Comparison of ENCODE assay signal across 9 mouse cellular contexts in the genomic region with DNA sequence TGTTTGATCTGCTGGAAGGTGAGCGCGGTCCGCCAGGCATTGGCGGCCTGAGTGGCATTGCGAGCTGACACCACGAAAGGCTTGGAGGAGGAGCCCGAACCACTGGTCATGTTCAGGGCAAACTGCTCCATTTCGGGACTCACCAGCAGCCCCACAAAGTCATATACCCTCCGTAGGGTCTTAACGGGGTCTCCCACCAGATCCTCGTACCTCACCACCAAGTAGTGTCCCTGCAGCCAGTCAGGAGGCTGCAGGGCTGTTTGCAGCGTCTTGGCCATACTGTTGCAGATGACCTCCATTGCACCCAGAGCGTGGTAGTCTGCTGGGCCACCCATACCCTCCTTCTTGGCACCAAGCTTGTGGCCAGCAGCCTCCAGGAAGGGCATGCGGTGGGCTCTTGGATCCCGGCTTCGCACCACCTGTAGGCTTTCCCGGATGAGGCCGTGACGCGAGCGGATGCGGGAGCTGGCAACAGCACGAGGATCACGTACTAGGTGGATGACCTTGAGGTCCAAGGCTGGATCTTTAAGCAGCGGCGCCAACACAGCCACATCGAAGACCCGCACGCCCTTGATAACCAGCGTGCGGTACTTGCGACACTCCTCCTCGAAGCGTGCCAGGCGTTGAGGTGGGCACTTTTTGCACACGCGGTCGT. TPM values are rescaled to one million over a fixed set of nuclear protein-coding genes. Genes with fewer than 3 reads are reported as not detected.
A peak's percentile ranks its signal among the peaks of the same experiment; 100 is the strongest.
DNase-seq lines count a peak whose midpoint lies in the region; ATAC-seq and TF ChIP-seq lines count a peak whose summit lies in the region.
"Had no signal": no experiment of that assay in that cellular context is flagged by ENCODE, and none has a peak within 500 bp of the region (broad histone marks: within the 10 kb centered on the region; RNA-seq: fewer than 3 reads in every experiment).

No protein-coding gene starts in this region.

- no peaks in the 10 kb centered on the region for H3K9me3 ChIP-seq in hindbrain, embryonic 14.5 days (ENCODE audit: control insufficient read depth, low read length)
- H3K9me3 ChIP-seq in lung, embryonic 16.5 days (ENCODE audit: control insufficient read depth, low read length): no peaks in the 10 kb centered on the region

- TF ChIP-seq POLR2A in testis, adult 2 months (IDR thresholded peaks at IDR 0.05; ENCODE audit: control insufficient read depth, low read depth, low read length): no peak

- H3K36me3 ChIP-seq in testis, adult 2 months (ENCODE audit: control insufficient read depth, insufficient read depth, low read length): no peaks in the 10 kb centered on the region
- no peaks in the 10 kb centered on the region for H3K36me3 ChIP-seq in hindbrain, embryonic 14.5 days (replicated peaks; ENCODE audit: control insufficient read depth, insufficient read depth)
- H3K36me3 ChIP-seq in lung, embryonic 16.5 days (ENCODE audit: control insufficient read depth, insufficient read depth, low read length): no peaks in the 10 kb centered on the region; the same call in 1 of the 2 replicates

- H3K27me3 ChIP-seq in testis, adult 2 months (ENCODE audit: control insufficient read depth, insufficient read depth, low read length): peaks cover 2% of the 10 kb centered on the region; the same call in 1 of the 2 replicates
- H3K27me3 ChIP-seq in hindbrain, embryonic 14.5 days (ENCODE audit: control insufficient read depth, insufficient read depth, low read length): peaks cover 9% of the 10 kb centered on the region; the same call in 1 of the 2 replicates
- peaks cover 22% of the 10 kb centered on the region for H3K27me3 ChIP-seq in lung, embryonic 16.5 days (ENCODE audit: control insufficient read depth, insufficient read depth, low read depth, low read length)

- no peak for TF ChIP-seq CTCF in testis, adult 2 months (IDR thresholded peaks at IDR 0.05; ENCODE audit: control insufficient read depth, insufficient read depth, insufficient replicate concordance, low read depth, low read length)

- H3K4me1 ChIP-seq in testis, adult 2 months (ENCODE audit: control insufficient read depth, insufficient read depth, low read length): peaks cover 15% of the 10 kb centered on the region
- H3K4me1 ChIP-seq in hindbrain, embryonic 14.5 days (replicated peaks; ENCODE audit: control insufficient read depth, insufficient read depth, low read length): peaks cover 10% of the 10 kb centered on the region; the same call in 1 of the 2 replicates
- peaks cover 16% of the 10 kb centered on the region for H3K4me1 ChIP-seq in lung, embryonic 16.5 days (replicated peaks; ENCODE audit: control insufficient read depth, insufficient read depth, low read length)

- WGBS in hindbrain, embryonic 14.5 days: 70% methylated on average over 38 of the region's 38 CpGs
- 62% methylated on average over 38 of the region's 38 CpGs for WGBS in lung, embryonic 16.5 days

- no peak for ATAC-seq in hindbrain, embryonic 14.5 days (ENCODE audit: low FRiP score)
- ATAC-seq in lung, embryonic 16.5 days (ENCODE audit: low read depth): no peak

- H3K4me2 ChIP-seq in hindbrain, embryonic 14.5 days (replicated peaks): peak overlapping the region; percentile 79
- peak overlapping the region; percentile 92 for H3K4me2 ChIP-seq in lung, embryonic 16.5 days (ENCODE audit: low read depth, low read length)

- no peak overlapping the region for H3K27ac ChIP-seq in testis, adult 2 months (ENCODE audit: control insufficient read depth, insufficient read depth, low read depth, low read length)
- no peak overlapping the region for H3K27ac ChIP-seq in hindbrain, embryonic 14.5 days
- H3K27ac ChIP-seq in lung, embryonic 16.5 days (ENCODE audit: low read length): no peak overlapping the region

- H3K9ac ChIP-seq in hindbrain, embryonic 14.5 days: peak overlapping the region; percentile 78; the same call in 1 of the 2 replicates
- H3K9ac ChIP-seq in lung, embryonic 16.5 days (ENCODE audit: low read length): peak overlapping the region; percentile 73

- peak overlapping the region; percentile 6; the same call in 1 of the 2 replicates for H3K4me3 ChIP-seq in testis, adult 2 months (ENCODE audit: control insufficient read depth, low read depth, low read length)
- peak overlapping the region; percentile 63 for H3K4me3 ChIP-seq in hindbrain, embryonic 14.5 days (replicated peaks; ENCODE audit: low read length)
- H3K4me3 ChIP-seq in lung, embryonic 16.5 days (ENCODE audit: low read length): peak overlapping the region; percentile 78
- H3K4me3 ChIP-seq: erythroblast, embryonic 14.5 days had no signal

- DNase-seq in adrenal gland, adult 2 months: peak; percentile 26
- DNase-seq in adrenal gland, adult 18-20 months (ENCODE audit: low spot score in 2 of 2): no peak
- no peak for DNase-seq in testis, postnatal 14 days (ENCODE audit: low spot score)
- no peak for DNase-seq in hindbrain, embryonic 14.5 days (ENCODE audit: low spot score)
- no peak for DNase-seq in ovary, postnatal 14 days (ENCODE audit: low spot score)
- no peak for DNase-seq in urinary bladder, postnatal 36 days (ENCODE audit: low spot score in 2 of 2)

RNA-seq across cellular contexts. Expression of a gene that starts 1.6 kb away (rescaled TPM):
- total RNA-seq in adrenal gland, adult 2 months (2021): 10 to 100 TPM; 20.9 to 32.5 TPM
- 19.7 and 20.9 TPM in 2 replicates for polyA plus RNA-seq in adrenal gland, adult 2 months (2012; rRNA removed)
- total RNA-seq in adrenal gland, adult 18-20 months (2021): 10 to 100 TPM; 10.6 to 30.0 TPM
- polyA plus RNA-seq in testis, adult 2 months (2012; rRNA removed): 0.38 and 0.43 TPM in 2 replicates
- 16.3 and 19.9 TPM in 2 replicates for polyA plus RNA-seq in hindbrain, embryonic 14.5 days (2014; fragmentation: Nextera tagmentation; extraction: Ambion mirVana)
- 10.0 and 10.1 TPM in 2 replicates for polyA plus RNA-seq in lung, embryonic 16.5 days (2015; fragmentation: Nextera tagmentation; extraction: Ambion mirVana)

Comparison
In these comparisons a context has a peak if more than half of its experiments do, and no peak if none do; other contexts are left out.
1. H3K4me3 ChIP-seq: peak in every context shown above with its lines; median percentile 78 in lung, embryonic 16.5 days; 63 in hindbrain, embryonic 14.5 days; 6 in testis, adult 2 months.